Mouse (Mus musculus) R1 (cell line): Measurements from ENCODE around the gene Gps2.
"Not testable (repeated sequence)": the region's sequence is repeated elsewhere in the genome, so short reads cannot be mapped to it uniquely, and the experiment has no call there.

Experiments used
- DNase-seq: peaks from one replicate; pipeline ENCODE4 v3.0.0-alpha.2; 2018; ENCODE audit warnings: low read depth, low spot score

The Gps2 gene

GRCm38 (mm10) chr11:69916652-69917378 lies 3.1 kb downstream of the Gps2 start:
- not testable (repeated sequence) for DNase-seq

- DNase-seq = no peak
These were observed 3.8 kb downstream of the Gps2 start for GRCm38 (mm10) chr11:69917379-69917948.

GRCm38 (mm10) chr11:69918118-69918517 lies 4.4 kb downstream of the Gps2 start:
- DNase-seq = no peak

- no peak for DNase-seq
These were observed 5.4 kb downstream of the Gps2 start for GRCm38 (mm10) chr11:69919053-69919452.

- peak; percentile 93 for DNase-seq
These were observed 6.1 kb downstream of the Gps2 start for GRCm38 (mm10) chr11:69919661-69920265.

DNA sequence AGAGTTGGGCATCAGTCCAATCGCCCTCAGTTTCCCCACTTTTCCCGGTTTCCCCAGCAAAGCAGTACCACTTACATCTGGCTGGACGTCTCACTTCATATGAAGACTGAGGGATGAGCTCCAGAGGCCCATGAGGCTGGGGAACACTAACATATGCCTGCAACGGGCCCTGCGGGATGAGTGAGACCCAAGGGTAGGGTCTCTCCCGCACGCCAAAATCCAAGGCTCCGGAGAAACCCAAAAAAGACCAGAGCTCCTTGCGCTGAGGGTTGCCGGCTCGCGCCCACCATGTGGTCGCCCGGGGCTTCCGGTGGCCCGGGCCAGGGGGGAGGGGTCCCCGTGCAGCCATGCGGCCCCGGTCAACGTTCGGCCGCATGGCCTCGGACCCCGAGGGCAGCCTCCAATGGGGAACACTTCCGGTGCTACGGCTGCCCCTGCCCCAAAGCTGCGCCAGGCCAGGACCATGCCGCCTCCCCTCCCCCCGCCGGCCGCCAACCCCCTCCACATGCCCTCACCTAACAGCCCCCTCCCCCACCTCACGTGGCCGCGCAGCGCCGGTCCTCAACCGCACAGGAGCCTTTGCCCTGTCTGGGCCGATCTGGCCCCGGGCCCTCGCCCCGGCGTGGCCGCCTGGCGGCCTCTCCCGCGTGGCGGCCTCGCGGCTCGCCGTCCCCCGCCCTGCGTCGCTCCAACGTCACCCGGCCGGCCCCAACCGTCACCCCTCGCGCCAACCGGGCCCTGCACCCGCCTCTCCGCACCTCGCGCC lies 6.8 kb downstream of the Gps2 start:
- peak; percentile 72 for DNase-seq

GRCm38 (mm10) chr11:69921114-69922011 lies 7.7 kb downstream of the Gps2 start, which contains the start of gene Eif5a:
Eif5a (minus strand) TSS chr11:69921958.
- peak; percentile 100 for DNase-seq

DNA sequence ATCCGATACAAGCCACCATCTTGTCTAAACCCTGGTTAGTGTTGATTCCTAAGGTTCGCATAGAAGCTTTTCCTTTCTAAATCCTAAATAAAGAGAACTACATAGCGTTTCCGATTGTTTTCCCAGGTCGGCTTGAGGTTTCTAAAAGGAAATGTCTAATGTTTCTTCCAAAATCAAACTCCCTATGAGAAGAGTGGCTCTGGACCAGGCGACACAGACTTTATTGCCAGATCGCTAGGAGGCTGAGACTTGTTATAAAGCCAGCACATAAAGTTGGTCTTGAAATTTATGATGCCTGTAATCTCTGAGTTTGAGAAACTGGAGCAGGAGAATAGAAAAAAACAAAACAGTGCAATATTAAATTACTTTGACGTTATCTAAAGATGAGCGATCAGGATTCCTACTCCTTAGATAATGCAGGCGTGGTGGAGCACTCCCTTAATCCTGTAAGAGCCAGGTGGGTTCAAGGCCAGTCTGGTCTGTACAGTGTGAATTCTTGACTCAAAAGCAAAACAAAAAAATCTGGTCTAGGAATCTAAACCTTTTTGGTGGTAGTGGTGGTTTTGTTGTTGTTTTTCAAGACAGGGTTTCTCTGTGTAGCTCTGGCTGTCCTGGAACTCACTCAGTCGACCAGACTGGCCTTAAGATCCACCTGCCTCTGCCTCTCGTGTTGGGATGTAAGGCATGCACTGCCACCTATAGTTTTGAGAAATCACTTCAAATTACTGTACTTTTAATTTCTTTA lies 8.5 kb downstream of the Gps2 start:
- peak; percentile 64 for DNase-seq

DNA sequence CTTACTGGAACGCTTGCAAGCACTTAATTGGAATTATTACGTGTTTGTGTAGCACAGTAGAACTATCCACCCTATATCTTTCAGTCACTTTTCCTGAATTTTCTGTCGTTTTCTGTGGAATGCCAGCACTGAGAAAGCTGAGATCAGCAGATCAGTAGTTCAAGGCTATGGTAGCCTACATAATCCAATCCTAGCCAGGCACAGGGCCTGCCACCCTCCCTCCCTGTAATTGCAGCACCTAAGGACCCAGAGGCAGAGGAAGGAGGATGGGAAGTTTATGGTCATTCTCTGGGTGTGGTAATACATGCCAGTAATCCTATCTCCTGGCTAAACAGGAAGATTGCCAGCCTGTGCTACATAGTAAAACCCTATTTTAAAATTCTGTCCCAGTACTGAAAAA lies 9.1 kb downstream of the Gps2 start:
- DNase-seq = no peak

- no peak for DNase-seq
These were observed 13.8 kb downstream of the Gps2 start for GRCm38 (mm10) chr11:69927501-69927900.

DNA sequence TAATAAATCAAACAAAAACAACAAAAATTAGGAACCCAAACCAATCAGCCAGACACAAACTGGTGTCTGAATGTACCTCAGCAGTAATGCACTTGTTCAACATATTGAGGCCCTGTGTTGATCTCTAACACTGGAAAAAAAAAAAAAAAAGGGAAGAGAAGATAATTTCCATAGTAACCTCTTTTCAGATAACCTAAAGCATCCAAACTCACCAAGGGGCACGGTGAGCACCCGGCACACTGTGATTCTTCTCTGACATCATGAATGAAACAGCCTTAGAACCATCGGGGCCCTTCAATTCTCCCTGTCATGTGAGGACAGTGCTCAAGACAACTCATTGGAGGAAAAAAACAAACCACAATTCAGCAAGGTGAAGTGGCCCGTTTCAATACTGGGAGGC lies 16.0 kb downstream of the Gps2 start:
- DNase-seq = no peak

DNA sequence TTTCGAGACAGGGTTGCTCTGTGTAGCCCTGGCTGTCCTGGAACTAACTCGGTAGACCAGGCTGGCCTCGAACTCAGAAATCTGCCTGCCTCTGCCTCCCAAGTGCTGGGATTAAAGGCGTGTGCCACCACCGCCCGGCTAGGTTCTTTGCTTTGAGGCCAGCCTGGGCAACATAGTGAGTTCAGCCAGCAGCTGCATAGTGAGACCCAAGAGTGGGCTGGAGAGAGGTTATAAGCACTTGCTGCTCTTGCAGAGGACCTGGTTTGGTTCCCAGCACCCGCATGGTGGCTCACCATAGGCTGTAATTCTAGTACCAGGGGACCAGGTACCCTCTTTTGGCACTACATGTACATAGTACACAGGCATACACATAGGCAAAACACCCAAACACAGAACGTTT lies 16.5 kb downstream of the Gps2 start:
- DNase-seq = not testable (repeated sequence)

GRCm38 (mm10) chr11:69930967-69931537 lies 17.4 kb downstream of the Gps2 start:
- no peak for DNase-seq

GRCm38 (mm10) chr11:69931769-69932168 lies 18.1 kb downstream of the Gps2 start:
- DNase-seq = no peak

DNA sequence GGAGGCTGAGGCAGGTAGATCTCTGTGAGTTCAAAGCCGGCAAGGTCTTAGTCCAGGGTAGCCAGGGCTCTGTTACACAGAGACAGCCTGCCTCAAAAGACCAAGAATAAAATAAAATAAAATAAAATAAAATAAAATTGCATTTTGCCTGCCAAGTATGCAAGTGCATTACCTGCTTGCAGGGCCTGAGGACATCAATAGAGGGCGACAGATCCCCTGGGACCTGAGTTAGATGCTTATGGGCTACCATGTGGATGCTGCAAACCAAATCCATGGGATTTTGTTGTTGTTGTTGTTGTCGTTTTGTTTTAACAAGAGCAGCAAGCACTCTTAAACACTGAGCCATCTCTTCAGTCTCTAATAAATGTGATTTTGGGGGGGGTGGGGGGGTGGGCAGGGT lies 18.6 kb downstream of the Gps2 start:
- peak; percentile 47 for DNase-seq

- DNase-seq = no peak
These were observed 19.4 kb downstream of the Gps2 start for GRCm38 (mm10) chr11:69933066-69933465.

DNA sequence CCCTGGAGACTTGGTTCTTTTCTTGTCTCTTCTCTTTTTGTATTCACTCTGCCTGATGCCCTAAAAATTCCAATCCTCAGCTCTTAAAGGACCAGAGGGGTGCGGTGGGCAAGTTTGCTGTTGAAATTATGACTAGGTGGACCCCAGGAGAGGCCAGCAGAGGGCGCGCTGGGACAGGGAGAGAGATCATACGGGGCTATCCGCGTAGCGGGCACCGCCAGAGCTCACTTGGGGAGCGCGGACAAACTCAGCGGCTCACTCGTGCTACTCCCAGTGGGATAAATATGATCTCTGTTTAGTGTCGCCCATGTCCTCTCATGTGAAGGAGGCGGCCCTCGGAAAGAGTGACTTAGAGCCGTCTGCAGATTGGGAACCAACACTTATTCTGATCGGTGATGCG lies 20.5 kb downstream of the Gps2 start:
- peak; percentile 87 for DNase-seq

- DNase-seq = no peak
These were observed 21.0 kb downstream of the Gps2 start for GRCm38 (mm10) chr11:69934681-69935080.

DNA sequence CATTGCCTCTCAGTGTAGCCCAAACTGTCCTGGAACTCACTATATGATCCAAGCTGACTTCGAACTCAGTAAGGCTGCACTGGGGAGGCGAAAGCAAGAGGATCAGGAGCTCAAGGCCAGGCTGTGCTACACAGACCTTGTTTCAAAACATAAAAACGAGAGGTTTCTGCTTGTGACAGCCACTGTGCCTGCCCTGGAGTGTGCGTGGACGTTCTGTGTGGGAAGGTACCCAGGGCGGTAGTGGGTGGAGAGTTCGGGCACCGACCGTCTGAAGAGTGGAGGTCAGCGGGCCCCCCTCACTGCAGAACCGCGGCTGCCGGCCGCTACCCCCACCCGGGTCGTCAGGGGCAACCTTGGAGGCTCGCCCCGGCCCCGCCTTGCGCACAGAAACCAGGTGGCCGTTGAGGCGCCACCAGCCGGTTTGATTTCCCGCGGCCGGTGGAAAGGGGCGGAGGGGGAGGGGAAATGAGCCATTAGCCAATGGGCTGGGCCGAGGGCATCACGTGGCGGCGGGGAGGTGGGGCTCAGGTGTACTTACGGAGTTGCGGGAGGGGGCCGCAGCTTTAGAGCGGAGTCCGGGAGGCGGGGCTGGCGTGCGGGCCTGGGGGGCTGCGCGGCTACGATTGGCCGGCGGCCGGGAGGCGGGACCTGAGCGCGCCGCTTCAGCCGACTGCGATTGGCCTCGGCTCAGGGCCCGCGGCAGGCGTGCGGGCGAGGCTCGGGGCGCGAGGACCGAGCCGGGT lies 21.6 kb downstream of the Gps2 start, which contains the start of gene Ybx2:
Ybx2 (plus strand) TSS at position 660 of the 743 bp plus-strand sequence.
- peak; percentile 97 for DNase-seq
